Mouse (Mus musculus) adipocyte (in vitro differentiated cells): ENCODE results near the gene Ybx2.
A peak's percentile ranks its signal among the peaks of the same experiment; 100 is the strongest.
"Not testable (repeated sequence)": the region's sequence is repeated elsewhere in the genome, so short reads cannot be mapped to it uniquely, and the experiment has no call there.

Experiments
- DNase-seq: peaks from one replicate; pipeline ENCODE4 v3.0.0-alpha.2; 2016; ENCODE audit warnings: low spot score

The Ybx2 gene

DNA sequence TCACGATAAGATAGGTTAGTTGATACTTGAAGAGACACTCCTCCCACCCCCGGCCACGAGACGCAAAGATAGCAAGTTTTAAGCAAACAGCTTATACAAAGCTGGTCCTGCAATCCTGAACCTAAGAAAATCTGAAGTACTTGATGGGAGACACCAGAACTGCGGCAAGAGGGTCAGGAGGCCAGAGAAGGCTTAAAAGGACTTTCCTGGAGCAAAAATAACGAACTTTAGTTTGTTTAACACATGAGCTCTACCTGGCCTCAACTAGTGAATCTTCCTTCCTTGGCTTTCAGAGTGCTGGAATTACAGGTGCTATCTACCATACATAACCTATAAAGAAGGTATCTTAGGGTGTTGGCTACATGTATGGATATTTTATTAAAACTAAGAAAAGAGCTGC, 915 bp upstream of the Ybx2 start:
- DNase-seq = no peak

DNA sequence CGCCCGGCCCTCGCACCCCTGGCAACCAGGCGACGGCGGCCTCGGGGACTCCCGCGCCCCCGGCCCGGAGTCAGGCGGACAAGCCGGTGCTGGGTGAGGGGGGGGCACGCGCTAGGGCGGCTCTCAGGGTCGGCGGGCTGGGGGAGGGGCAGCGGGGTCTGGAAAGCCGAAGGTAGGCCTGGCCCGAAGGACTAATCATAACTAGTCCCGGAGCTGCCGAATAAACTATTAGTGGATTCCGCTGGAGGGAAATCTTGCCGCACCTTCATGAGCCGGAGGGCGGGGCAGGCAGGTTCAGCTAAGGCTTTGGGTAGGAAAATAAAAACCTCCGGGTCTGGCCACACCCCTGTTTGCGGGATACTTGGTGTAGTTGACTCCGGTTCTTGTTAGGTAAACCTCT, 560 bp downstream of the Ybx2 start:
- no peak for DNase-seq

DNA sequence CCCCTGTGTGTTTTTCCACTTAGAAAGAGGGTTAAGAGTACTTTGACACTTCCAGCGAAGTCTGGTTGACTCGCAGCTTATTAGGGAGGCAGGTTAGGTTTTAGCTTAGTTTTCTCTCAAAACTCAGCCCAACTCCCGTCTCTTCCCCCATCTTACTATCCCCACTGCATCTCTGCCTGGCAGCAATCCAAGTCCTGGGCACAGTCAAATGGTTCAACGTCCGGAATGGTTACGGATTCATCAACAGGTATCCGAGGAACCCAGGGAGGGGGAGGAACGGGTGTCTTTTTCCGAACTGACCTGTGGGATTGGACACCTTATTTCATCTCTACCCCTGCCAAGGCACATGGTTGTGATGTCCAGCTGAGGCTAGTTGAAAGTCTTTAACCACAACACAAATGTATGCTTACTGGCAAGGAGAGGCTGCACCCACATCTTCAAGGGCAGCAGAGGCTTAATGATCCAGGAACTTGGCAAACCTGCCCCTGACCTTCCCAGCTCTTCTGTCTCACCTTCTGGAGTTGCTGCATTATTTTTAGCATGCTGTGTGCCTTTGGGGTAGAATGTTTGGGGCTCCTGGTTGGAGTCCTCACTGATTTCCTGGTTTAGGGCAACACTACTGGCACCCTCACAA, 1.2 kb downstream of the Ybx2 start:
- peak; percentile 36 for DNase-seq

DNA sequence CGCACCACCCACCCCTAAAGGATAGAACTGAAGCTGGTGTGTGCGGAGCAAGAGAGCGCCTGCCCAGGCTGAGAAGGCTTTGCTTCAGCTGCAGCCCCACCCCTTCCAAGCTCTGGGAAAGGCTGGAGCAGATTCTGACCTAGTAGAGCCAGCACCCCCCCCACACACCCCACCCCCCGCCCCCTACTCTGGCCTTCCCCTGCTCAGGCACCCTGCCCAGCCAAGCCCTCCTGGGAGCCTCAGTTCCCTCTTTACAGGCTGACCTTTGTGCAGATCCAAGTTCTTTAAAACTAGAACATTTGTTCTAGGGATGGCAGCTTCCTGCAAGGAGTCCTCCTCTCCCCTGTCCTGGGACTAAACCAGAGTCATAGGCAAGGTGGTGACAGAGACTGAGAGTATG, 1.8 kb downstream of the Ybx2 start:
- DNase-seq = peak; percentile 92

DNA sequence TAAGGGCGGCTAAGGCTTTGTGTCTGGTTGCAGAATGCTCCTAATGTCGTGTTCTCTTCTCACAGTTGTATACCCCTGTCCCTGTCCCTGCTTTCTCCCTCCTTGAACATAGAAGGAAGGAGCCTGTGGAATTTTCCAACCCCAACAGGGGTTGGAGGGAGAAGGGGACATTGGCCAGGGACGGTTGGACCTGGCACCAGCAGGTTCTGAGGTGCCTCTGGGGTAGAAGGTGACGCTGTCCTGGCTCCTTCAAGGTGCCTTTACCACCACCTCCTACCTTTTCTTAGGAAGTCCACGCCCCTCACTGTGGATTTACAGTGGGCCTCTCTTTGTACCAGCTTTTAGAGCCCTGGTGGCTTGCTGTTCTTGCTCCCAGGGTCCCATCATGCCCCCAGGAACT, 2.2 kb downstream of the Ybx2 start:
- no peak for DNase-seq

DNA sequence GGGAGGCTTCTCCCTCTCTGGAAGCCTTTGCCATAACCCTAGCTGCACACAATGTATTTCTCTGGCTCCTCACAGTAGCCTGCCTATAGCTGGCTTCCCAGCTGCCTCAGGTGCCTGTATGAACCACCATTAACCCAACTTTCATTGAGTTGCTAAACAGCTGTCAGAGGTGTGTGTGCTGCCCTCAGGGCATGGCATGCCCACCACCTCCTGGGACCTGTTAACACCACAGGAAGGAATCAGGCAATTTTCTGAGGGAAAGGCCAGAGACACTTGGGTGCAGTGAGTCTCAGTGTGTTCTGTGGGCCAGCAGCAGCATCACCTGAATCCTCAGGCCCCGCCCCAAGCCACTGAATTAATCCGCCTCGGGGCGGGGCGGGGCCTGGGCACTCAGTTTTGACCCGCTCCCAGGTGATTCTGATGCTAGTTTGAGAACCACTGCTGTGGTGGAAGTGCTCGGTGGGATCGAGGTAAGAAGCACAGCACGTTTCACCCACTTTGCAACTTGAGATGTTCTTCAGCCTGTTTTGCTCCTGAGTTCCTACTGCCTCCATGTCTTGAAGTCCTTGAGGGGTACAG, 2.9 kb downstream of the Ybx2 start:
- peak; percentile 39 for DNase-seq

DNA sequence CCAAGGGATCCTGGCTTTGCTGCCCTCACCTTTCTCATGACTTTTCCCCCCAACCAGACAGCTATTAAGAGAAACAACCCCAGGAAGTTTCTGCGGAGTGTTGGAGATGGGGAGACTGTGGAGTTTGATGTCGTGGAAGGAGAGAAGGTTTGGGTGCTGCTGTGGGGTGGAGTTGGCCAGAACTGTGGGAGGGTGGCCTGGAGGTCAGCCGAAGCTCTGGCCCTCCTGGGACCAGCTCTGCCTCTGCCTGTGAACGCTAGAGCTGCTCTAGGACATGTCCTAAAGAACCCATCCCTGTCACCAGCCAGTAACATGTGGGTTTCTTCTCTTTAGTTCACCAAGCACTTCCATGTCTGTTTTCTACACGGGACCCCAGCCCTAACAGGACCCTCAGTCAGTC, 3.6 kb downstream of the Ybx2 start:
- DNase-seq = peak; percentile 67

DNA sequence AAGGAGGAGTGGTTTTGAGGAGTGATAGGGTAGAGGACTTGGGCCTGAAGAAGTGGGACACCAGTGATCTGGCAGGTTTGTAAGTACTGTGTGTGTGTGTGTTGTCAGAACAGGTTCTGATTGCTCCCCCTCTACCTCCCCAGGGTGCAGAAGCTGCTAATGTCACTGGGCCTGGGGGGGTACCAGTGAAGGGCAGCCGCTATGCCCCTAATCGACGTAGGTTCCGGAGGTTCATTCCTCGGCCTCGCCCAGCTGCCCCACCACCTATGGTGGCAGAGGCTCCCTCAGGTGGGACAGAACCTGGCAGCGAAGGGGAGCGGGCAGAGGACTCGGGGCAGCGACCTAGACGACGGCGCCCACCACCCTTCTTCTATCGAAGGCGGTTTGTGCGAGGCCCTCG, 4.1 kb downstream of the Ybx2 start:
- no peak for DNase-seq

DNA sequence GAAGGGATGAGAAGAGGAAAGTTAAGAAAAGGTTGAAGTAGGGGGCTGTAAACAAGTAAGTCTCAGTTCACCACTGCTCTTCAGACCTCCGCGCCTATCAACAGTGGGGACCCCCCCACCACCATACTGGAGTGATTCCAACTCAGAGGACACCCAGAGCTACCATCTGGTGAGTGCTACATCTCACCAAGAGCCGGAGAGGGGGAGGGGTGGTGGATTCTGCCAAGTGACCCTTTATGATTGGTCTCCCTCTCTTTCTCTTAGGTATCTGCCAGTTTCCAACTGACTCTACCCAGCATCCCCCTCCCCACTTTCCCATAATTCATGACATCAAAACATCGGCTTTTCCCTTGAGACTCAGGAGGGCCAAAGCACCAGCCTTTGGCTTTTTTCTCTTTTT, 5.4 kb downstream of the Ybx2 start:
- no peak for DNase-seq

DNA sequence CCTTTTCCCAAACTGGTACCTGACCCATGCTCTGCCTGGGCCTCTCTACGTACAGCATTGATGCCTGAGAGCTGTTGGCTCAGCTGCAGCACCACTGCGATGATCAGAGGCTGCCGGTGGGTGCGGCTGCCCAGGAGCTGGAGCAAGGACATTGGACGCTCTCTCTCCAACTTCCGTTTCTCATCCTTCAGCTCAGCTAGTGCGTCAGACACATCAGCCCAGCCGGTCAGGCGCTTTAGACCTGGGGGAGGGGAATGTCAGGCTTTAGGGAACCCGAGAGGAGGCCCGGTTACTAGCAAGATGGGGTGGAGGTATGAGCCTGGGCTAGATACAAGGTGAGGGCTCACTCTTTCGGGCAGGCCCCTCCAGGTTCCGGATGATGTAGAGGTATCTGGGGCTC, 9.6 kb downstream of the Ybx2 start:
- DNase-seq = no peak

DNA sequence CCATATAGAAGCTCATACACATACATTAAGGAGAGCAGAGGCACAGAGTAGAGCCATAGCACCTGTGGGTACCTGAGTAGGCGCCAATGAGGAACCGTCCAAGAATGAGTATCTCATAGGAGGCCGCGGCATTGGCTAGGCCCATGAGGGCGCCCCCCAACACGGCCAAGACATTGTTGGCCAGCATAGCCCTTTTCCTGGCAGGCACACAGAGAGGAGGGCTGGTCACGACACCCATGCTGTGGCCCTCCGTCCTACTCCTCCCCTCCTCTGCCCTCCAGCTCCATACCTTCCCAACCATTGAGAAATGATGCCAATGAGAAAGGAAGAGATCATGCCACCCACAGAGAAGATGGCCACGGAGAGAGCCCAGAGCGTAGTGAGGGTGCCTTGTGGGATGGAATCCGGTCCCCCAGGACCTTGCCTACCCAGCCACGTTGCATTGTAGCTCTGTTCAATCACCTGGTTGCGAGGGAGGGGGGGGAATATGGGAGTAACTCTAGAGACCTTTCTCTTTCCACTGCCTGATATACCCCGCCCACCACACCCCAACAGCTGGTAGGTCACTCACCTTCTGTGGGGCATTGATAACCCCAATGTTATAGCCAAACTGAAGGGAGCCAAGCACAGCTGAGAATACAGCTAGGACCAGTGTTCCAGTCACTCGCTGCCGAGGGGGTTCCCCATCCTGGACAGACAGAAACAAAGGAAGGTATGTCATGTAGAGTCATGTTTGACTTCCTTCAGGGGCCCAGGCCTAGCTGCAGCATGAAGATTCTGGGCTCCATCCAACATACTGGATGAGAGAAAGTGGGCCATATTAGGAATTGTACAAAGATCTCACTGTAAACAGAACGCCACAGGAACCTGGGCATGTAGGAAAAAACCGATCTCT, 10.6 kb downstream of the Ybx2 start:
- DNase-seq = no peak

DNA sequence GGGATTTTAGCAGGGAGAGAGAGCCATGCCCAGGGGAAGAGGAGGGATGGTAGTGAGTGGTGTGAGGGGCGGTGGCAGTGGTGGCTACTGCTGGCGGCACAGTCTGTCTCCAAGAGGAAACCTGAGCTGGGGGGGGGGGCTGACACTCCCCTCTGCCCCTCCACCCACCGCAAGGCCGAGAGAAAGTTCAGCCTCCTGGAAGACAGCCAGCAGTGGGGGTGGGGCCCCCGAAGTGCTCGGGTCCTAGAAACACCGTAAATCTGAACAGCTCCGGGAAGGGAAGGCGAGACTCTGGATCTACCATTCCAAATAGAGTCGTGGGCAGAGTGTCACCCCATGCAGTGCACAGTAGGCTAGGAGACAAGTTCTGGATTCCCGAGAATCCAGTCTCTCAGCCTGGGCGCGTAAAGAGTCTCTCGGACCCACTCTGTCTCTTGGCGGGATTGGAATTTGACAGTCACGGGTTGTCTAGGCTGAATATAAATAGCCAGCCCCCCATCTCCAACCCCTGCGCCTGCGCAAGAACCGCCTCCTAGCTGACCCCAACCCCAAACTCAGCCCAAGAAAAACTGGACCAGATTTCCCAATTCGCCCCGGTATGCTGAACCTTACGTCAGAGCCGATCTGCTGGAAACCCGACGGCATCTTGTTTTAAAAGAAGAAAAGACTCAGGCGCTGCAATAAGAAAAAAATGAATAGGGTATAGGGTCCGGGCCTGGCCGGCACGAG, 11.9 kb downstream of the Ybx2 start:
- DNase-seq = peak; percentile 32

DNA sequence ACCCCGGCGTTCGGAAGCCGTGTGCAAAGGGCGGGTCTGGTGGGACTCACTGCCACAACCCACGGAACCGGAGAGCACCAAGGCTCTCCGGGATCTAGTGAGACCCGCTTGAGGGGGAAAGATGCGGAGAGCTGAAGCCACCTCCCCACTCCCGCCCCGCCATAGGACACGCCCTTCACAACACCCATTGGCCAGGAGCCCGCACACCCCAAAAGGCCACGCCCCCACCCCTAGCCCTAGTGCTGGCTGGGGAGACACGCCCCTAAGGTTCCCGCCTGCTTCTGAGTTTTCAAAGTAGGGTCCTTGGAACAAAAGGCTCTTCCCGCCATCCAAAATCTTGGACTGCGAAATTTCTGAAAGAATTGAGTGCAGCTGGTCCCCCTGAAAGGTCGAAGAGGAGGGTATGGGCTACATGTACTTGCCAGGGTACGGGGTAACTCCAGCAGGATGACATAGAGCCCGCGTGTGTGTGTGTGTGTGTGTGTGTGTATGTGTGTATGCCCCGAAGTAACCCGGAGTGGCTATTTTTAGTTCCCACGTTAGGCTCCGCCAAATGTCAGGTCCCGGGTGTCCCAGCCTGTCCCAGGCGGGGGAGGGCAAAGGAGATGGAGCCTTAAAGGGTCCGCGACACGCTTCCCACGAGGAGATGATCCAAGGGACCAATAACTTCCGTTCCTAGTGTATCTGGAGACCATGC, 12.6 kb downstream of the Ybx2 start, which contains the start of gene Slc2a4:
Gene Slc2a4 (minus strand): TSS at position 123 of the 697 bp plus-strand sequence.
- DNase-seq = peak; percentile 88

DNA sequence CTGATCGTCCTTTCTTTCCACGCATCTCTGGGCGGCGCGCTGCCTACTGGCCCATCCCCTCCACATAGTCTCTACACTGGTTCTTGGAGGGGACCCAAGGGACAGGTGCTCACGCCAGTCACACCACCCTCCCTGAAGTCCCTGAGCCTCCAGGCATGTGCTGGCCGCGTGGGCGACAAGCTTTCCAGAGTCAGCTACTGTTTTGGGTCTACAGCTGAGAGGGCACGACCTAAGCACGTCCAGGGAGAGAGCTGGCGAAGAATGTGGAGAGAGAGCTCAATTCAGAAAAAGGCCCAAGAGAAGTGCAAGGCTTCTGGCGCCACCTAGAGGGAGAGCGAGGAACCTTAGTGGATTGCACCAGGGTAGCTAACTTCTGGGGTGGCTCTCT, 13.2 kb downstream of the Ybx2 start:
- peak; percentile 91 for DNase-seq

DNA sequence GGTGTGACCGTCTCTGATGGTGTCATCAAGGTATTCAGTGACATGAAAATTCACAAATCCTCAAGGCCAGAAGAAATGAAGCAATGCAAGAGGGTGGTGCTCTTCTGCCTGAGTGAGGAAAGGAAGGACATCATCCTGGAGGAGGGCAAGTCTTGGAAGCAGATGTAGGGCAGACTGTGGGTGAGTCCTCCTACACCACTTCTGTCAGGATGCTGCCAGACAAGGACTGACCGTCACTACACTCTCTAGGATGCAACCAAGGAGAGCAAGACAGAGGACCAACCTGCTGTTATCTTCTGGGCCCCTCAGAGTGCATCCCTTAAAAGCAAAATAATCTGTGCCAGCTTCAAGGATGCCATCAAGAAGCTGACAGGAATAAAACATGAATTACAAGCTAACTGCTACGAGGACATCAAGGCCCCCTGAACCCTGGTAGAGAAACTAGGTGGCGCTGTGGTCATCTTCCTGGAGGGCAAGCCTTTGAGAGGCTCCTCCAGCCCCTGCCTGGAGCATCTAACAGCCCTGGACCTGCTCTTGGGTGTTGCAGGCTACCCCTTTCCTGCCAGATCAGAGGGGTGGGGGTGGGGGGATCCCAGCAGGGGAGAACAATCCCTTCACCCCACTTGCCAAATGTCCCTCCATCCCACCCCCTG, 15.3 kb downstream of the Ybx2 start:
- no peak for DNase-seq

DNA sequence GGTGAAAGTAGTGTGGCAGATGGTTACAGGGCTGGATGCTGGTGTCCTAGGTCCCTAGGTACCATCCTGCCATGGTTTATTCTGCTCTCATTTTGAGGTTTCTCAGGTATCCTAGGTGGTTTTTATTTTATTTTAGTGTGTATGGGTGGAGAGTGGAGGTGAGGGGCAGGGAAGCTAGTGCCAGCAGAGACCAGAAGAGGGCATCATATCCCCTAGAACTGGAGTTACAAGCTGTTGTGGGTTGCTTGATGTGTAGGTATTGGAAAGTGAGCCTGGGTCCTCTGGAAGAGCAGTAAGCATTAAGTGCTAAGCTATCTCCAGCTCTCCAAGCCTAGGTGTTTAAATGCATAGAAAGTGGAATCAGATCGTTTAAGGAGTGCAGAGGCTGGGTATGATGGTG, 16.7 kb downstream of the Ybx2 start:
- DNase-seq = no peak

DNA sequence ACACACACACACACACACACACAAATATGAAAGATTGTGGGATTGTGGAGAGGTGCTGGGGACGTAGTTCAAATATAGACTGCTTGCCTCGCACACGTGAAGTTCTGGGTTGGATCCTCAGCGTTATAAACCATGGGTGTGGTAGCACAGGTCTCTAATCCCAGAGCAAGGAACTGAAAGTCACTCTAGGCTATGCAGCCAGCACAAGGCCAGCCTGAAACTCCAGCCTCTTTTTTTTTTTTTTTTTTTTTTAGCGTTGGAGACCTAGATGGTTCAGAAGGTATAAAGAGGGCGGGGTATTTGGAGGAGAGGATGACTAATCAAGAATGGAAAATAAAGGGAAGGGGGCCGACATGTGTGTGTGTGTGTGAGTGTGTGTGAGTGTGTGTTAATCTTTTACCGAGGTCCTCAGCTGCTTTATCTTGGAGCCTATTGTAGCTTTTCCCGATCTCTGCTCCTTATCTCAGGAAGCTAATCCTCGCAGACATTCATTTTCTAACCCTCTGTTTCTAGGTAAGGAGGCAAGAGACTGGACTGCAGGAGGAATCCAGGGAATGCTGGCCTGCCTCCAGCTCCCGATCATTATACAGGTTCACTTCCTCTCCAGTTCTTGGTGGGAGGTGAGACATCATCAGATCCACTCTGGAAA, 17.8 kb downstream of the Ybx2 start:
- DNase-seq = no peak

DNA sequence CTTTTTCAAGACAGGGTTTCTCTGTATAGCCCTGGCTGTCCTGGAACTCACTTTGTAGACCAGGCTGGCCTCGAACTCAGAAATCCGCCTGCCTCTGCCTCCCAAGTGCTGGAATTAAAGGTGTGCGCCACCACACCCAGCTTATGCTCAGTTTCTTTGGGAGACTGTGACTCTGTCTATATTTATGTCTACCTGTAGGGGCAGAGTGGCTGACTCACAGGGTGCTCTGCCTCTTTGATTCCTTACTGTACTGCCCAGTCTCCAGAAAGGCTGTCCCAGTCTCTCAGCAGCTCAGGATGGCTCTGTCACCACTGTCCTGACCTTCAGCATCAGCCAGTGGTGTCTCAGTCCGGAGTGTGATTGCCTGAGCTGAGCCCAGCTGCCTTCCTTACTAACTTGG, 20.0 kb downstream of the Ybx2 start:
- DNase-seq = not testable (repeated sequence)

DNA sequence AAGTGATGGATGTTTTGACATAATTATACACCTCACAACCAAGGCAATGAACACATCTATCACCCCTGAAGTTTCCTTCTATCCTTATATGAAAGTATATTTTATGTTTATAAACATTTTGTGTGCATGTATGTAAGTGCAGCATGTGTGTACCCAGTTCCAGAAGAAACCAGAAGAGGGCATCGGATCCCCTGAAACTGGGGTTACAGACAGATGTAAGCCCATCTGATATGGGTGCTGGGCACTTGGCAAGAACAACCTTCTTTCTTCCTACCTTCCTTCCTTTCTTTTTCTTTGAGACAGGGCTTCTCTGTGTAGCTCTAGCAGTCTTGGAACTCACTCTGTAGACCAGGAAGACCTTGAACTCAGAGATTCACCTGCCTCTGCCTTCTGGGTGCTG, 20.6 kb downstream of the Ybx2 start:
- DNase-seq = no peak

DNA sequence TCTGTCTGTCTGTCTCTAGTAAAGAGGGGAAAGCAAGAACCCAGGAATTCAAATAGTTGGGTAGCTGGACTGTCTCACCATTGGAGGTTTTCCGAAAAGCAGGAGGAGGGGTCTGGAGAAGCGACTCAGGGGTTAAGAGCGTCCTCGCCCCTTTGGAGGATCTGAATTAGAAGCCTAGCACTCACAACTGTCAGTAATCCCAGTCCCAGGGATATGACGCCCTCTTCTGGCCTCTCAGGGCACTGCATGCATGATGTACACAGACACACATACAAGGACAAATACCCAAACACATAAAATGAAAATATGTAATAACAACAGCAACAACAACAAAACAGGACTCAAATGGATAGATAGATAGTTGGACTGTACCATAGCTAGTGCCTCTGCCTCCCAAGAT, 25.0 kb downstream of the Ybx2 start:
- no peak for DNase-seq

DNA sequence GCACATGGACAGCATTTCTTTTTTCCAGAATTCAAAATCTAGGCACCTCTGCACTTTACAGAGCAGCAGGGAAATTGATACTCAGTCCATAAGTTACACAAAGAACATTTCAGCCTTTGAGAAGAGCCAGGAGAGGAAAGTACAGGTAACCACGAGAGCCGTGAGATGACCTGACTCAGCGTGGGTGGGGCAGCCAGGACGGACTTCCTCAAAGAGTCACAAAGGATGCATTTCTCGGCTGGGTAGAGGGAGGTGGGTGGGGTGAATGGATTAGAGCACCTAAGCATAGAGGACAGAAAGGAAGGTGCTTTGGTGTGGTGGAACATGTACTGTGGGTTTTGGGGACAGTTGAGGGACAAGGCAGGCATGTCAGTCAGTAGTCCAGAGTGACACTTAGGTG, 26.2 kb downstream of the Ybx2 start:
- no peak for DNase-seq
